Mouse (Mus musculus) limb, embryonic 14.5 days (tissue): ENCODE results near the gene Dnph1. TPM values are rescaled to one million over a fixed set of nuclear protein-coding genes. Genes with fewer than 3 reads are reported as not detected.

Experiments used
- ATAC-seq: fragments of 200-750 bp; cut with Nextera tagmentation; 2 replicates; pipeline ENCODE4 v1.8.0; 2017; ENCODE audit warnings: low read depth, moderate number of reproducible peaks, moderate TSS enrichment; ENCODE audit not compliant: low FRiP score
- DNase-seq: peaks from one replicate; pipeline ENCODE4 v3.0.0-alpha.2; 2015; ENCODE audit warnings: low spot score
- H3K27ac ChIP-seq: fragments of 300-500 bp; sonication (generic); replicated peaks from 2 replicates; pipeline ENCODE4 v1.5.1; 2014; ENCODE audit warnings: low read depth, mild to moderate bottlenecking, low read length, moderate library complexity, mixed read lengths
- H3K27me3 ChIP-seq: fragments of 300-500 bp; sonication (generic); 2 replicates; pipeline ENCODE4 v1.6.1; 2014; ENCODE audit warnings: low read length, mixed read lengths; ENCODE audit not compliant: control insufficient read depth, insufficient read depth
- H3K36me3 ChIP-seq: fragments of 300-500 bp; sonication (generic); 2 replicates; pipeline ENCODE4 v1.6.1; 2014; ENCODE audit warnings: mild to moderate bottlenecking, low read length, moderate library complexity, mixed read lengths; ENCODE audit not compliant: control insufficient read depth, insufficient read depth
- H3K4me1 ChIP-seq: fragments of 300-500 bp; sonication (generic); 2 replicates; pipeline ENCODE4 v1.6.1; 2014; ENCODE audit warnings: antibody characterized with exemption, low read length, mixed read lengths; ENCODE audit not compliant: control insufficient read depth, insufficient read depth
- H3K4me2 ChIP-seq: fragments of 300-500 bp; sonication (generic); replicated peaks from 2 replicates; pipeline ENCODE4 v1.6.1; 2014; ENCODE audit warnings: low read depth, mild to moderate bottlenecking, low read length, moderate library complexity; ENCODE audit not compliant: severe bottlenecking
- H3K4me3 ChIP-seq: fragments of 300-500 bp; sonication (generic); replicated peaks from 2 replicates; pipeline ENCODE4 v1.5.1; 2014; ENCODE audit warnings: low read length
- H3K9ac ChIP-seq: fragments of 300-500 bp; sonication (generic); 2 replicates; pipeline ENCODE4 v1.6.1; 2014; ENCODE audit warnings: mild to moderate bottlenecking, low read depth, low read length, moderate library complexity; ENCODE audit not compliant: severe bottlenecking
- H3K9me3 ChIP-seq: fragments of 300-500 bp; sonication (generic); 2 replicates; pipeline ENCODE4 v1.6.1; 2016; ENCODE audit warnings: low read length; ENCODE audit not compliant: control insufficient read depth
- POLR2A ChIP-seq: fragments of 200-500 bp; IDR thresholded peaks from 2 replicates; pipeline ENCODE4 v1.8.0; 2012; ENCODE audit warnings: inconsistent platforms, mild to moderate bottlenecking, moderate library complexity, borderline replicate concordance; ENCODE audit not compliant: insufficient read depth, insufficient read length; ENCODE audit errors: extremely low read depth
- WGBS: fragments of 180-500 bp; shearing (Covaris S2); extraction: QIAGEN DNeasy Blood & Tissue Kit; methylation state at CpG from one replicate; pipeline ENCODE4 v1.1.7; 2014; 5-methylcytosine and 5-hydroxymethylcytosine counted together
- polyA plus RNA-seq, 2 experiments: library from polyadenylated mRNA; depleted of rRNA in 1 of 2; stranded (reverse) in 1 of 2; unstranded in 1 of 2; fragments of >200 nt; fragmentation: Nextera tagmentation in 1 of 2; extraction: Ambion mirVana in 1 of 2; gene quantifications; 2 replicates each; pipeline versions ENCODE4 v1.2.1 to v1.2.3; 2012 to 2014

The Dnph1 gene
- 23.8 and 30.0 TPM in 2 replicates for polyA plus RNA-seq (2012; rRNA removed)
- 34.5 and 37.6 TPM in 2 replicates for polyA plus RNA-seq (2014; fragmentation: Nextera tagmentation; extraction: Ambion mirVana)

DNA sequence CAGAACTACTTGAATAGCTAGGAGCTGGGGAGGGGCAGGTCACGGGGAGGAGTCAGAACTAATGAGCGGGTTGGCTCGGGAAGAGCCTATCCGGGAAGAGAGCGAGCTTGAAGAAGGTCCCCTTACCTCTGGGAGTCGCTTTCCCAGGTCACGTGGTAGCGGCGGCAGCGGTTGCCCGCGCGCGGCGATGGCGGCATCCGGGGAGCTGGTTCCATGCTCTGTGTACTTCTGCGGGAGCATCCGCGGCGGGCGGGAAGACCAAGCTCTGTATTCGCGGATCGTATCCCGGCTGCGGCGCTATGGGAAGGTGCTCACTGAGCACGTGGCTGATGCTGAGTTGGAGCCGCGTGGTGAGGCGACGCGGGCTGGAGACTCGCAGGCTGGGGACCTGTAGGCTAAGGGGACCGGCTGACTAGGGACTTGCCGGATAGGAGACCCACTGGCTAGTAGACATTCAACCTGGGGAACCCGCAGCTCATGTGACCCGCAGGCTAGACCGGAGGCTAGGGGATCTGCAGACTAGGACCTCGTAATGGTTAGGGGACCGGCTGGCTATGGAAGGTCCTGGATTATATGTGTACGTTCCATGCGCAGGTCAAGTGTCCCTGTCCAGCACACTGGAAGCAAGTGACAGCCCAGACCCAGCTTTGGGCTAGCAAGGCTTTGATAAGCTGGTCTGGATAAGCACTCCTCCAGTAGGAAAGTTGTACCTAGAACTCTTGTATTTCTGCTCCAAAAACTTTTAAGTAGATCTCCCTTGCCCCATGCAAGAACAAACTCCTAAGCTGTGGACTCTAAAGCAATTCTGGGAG, at the start of gene Dnph1:
Gene Dnph1 (plus strand): TSS at position 89 of the 812 bp plus-strand sequence.
- peaks cover 6% of the 10 kb centered on the region for H3K4me1 ChIP-seq
- peak; percentile 83; the same call in 1 of the 2 replicates for TF ChIP-seq POLR2A
- WGBS, result 0% methylated on average over 42 of the region's 44 CpGs
- peak within 1 kb of the TSS; percentile 85 for H3K4me2 ChIP-seq
- peak within 1 kb of the TSS; percentile 64 for H3K9ac ChIP-seq
- no peaks in the 10 kb centered on the region for H3K27me3 ChIP-seq
- DNase-seq (peak; percentile 83), ATAC-seq (peak; percentile 93)
- no peaks in the 10 kb centered on the region for H3K9me3 ChIP-seq
- H3K36me3 ChIP-seq, result peaks cover 3% of the 10 kb centered on the region; the same call in 1 of the 2 replicates
- no peak within 1 kb of the TSS for H3K27ac ChIP-seq
- H3K4me3 ChIP-seq, result peak within 1 kb of the TSS; percentile 55

DNA sequence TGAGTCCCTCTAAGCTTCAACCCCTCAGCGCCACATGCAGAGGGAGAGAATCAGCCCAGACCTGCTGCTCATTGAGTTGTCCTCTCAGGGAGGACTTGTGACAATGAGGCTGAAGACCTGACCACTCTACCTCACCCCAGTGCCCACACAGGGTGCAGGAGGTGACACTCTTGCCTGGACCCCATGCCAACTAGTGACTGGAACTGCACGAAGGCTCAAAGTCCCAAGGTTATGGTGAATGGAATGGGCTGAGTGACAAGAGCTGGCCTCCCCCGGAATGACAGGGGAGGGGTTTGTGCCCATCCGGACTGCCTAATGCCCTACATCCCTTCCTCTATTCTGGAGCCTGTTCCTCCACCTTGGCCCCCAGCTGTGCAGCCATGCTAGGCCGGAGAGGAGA, 43.8 kb upstream of the Dnph1 start:
- Histone ChIP-seq H3K9ac (no peak overlapping the region), H3K9me3 (no peaks in the 10 kb centered on the region), H3K4me1 (peaks cover 8% of the 10 kb centered on the region), H3K27ac (no peak overlapping the region), H3K4me2 (no peak overlapping the region), H3K4me3 (no peak overlapping the region), H3K27me3 (peaks cover 39% of the 10 kb centered on the region), H3K36me3 (no peaks in the 10 kb centered on the region)
- 34% methylated on average over 5 of the region's 5 CpGs for WGBS
- TF ChIP-seq POLR2A, result no peak
- no peak for DNase-seq
- ATAC-seq, result no peak

DNA sequence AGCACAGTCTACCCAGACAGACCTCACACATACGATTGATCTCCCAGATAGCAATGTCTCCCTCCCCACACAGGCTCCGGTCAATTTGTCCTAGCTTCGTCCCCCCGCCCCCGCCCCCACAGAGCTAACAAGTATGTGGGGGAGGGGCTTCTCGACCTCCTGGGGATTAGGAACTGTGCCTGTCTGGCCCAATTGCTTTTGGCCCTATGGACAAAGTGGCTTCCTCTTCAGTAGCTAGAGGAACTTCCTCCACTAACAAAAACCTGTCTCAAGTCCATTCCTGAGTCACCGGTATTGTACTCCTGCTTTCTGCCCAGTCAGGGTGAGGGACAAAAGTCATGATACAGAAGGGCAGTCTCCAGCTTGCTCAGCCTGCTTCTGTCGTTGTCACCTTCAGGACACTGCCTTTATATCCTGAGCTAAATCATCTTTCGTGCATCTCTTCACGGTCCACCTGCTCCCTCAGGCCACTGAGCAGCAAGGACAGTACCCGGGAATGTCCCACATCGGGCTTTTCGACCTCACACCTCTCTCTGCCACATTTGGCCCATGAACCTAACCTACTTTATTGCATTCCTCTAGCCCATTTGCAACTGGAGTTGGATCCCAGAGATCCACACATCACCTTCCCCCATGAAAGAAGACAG, 43.1 kb upstream of the Dnph1 start:
- Histone ChIP-seq H3K36me3 (no peaks in the 10 kb centered on the region), H3K9ac (no peak overlapping the region), H3K27ac (no peak overlapping the region), H3K27me3 (peaks cover 47% of the 10 kb centered on the region), H3K4me1 (peaks cover 8% of the 10 kb centered on the region), H3K4me2 (peak overlapping the region; percentile 80; the same call in 1 of the 2 replicates), H3K4me3 (no peak overlapping the region), H3K9me3 (no peaks in the 10 kb centered on the region)
- no peak for ATAC-seq
- no peak for TF ChIP-seq POLR2A
- WGBS, result 8% methylated on average over 13 of the region's 13 CpGs
- no peak for DNase-seq

DNA sequence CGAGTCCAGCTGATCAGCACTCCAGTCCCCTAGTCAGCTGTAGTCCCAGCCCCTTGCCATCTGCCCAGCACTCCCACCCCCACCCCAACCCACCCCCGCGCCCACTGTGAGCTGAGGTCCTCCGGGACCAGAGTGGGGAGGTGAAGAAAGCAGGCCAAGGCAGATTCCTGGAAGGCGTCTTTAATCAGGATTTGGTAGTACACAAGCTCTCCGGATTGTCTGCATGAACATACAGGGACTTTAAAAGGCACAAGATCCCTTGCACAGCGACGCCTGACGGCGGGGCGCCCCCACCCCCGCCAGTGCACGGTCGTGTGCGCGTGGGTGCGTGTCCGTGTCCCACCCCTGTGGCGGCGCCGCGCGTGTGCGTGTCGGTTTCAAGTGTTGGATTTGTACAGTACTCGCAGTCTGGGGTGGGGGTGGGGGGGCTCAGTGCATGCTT, 42.5 kb upstream of the Dnph1 start:
- ATAC-seq, result peak; percentile 35; the same call in 1 of the 2 replicates
- Histone ChIP-seq H3K27ac (no peak overlapping the region), H3K9me3 (no peaks in the 10 kb centered on the region), H3K4me1 (peaks cover 8% of the 10 kb centered on the region), H3K27me3 (peaks cover 52% of the 10 kb centered on the region), H3K4me2 (peak overlapping the region; percentile 80), H3K9ac (no peak overlapping the region), H3K36me3 (no peaks in the 10 kb centered on the region), H3K4me3 (peak overlapping the region; percentile 39)
- no peak for TF ChIP-seq POLR2A
- DNase-seq, result no peak
- WGBS, result 1% methylated on average over 26 of the region's 26 CpGs

DNA sequence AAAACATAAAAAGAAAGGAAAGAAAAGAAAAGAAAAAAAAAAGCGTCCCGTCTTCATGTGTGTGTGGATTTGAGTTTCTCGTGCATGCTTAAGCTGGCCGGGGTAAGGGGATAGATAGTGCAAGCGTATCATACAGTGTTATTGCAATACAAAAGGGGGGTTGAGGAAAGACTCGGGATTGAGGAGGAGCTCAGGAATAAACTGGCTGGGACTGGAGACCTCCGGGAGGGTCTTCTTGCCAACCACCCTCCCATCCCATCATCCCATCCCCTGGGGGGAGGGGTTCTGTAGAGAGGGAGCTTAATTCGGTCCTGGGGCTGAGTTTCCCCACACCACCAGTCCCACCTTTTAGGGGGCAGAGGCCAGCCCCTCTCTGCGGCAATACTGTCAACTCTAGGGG, 42.0 kb upstream of the Dnph1 start:
- 4% methylated on average over 9 of the region's 9 CpGs for WGBS
- Histone ChIP-seq H3K27me3 (peaks cover 58% of the 10 kb centered on the region), H3K36me3 (no peaks in the 10 kb centered on the region), H3K9ac (peak overlapping the region; percentile 41; the same call in 1 of the 2 replicates), H3K27ac (no peak overlapping the region), H3K4me3 (peak overlapping the region; percentile 39), H3K4me1 (peaks cover 8% of the 10 kb centered on the region), H3K4me2 (peak overlapping the region; percentile 80), H3K9me3 (no peaks in the 10 kb centered on the region)
- TF ChIP-seq POLR2A, result no peak
- no peak for ATAC-seq
- DNase-seq, result no peak
